Mouse (Mus musculus): Measurements from ENCODE around the gene Boc.

GRCm38 (mm10) chr16:44555791-44556709 is 2.6 kb downstream of the Boc start:
- no peak for TF ChIP-seq GATA1 (IDR thresholded peaks at IDR 0.05; ENCODE audit: borderline replicate concordance, low read length)
- TF ChIP-seq FLI1 (IDR thresholded peaks at IDR 0.05; ENCODE audit: low read length), result no peak
